8 mouse cellular contexts compared by ENCODE assay signal in the genomic region with DNA sequence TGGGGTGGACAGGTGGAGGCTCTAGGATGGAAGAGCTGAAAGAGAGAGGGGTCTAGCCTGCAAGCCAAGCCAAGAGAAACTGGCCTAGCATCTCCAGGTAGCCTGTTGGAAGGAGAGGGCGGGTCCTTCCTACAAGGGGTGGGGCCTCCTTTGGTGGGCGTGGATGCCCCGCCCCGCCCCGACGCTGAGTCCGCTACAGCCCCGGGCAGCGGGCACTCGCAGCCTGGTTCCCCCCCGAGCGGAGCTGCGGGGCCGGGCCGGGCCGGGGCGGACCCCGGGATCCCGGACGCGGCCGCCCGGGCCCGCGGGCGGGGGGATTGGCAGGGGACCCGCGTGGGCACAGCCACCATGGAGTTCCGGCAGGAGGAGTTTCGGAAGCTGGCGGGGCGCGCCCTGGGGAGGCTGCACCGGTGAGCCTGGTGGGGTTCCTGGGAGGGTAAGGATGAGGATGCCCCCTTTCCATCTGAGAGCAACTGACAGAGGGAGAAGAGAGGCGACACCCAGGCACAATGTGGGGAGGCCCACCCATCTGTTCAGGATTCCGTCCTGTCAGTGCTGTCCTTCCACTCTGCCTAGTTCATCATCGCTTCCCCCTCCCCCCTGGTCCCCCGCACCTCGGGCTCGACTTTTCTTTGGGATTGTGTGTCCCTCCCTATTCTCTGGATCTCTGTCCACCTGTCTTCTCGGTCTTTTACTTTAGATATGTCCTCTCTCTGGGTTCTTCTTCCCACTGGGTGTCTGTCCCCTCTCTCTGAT. TPM values are rescaled to one million over a fixed set of nuclear protein-coding genes. Genes with fewer than 3 reads are reported as not detected.
DNase-seq lines count a peak whose midpoint lies in the region; ATAC-seq and TF ChIP-seq lines count a peak whose summit lies in the region.

Gene Slc17a7 (plus strand): TSS at position 215 of the 756 bp plus-strand sequence.

- WGBS in heart, embryonic 10.5 days = 2% methylated on average over 39 of the region's 41 CpGs
- WGBS in liver, embryonic 15.5 days (ENCODE audit: insufficient replicate concordance) = 4% methylated on average over 40 of the region's 41 CpGs
- WGBS in olfactory bulb, adult 2 months = 2% methylated on average over 41 of the region's 41 CpGs

- DNase-seq in heart, adult 11 months = peak; percentile 94
- DNase-seq in heart, adult 9 months (ENCODE audit: low spot score in 2 of 2) = no peak
- DNase-seq in cerebellum, adult 9-10 months = peak; percentile 87
- DNase-seq in heart, embryonic 10.5 days (ENCODE audit: low spot score) = no peak
- DNase-seq in kidney, postnatal 10 days = peak; percentile 59
- no peak for DNase-seq in gastrocnemius, adult 18-20 months (ENCODE audit: low spot score)

- peaks cover 21% of the 10 kb centered on the region for H3K36me3 ChIP-seq in heart, embryonic 10.5 days
- H3K36me3 ChIP-seq in liver, embryonic 15.5 days (replicated peaks) = no peaks in the 10 kb centered on the region; the same call in 1 of the 2 replicates

- H3K4me3 ChIP-seq in heart, embryonic 10.5 days = peak within 1 kb of the TSS; percentile 61
- H3K4me3 ChIP-seq in liver, embryonic 15.5 days (replicated peaks) = peak within 1 kb of the TSS; percentile 51
- H3K4me3 ChIP-seq in olfactory bulb, adult 2 months (ENCODE audit: insufficient read depth, low read depth, low read length) = peak within 1 kb of the TSS; percentile 28

- no peak within 1 kb of the TSS for H3K9ac ChIP-seq in liver, embryonic 15.5 days

- peak within 1 kb of the TSS; percentile 69; the same call in 1 of the 2 replicates for H3K27ac ChIP-seq in heart, embryonic 10.5 days
- H3K27ac ChIP-seq in liver, embryonic 15.5 days (replicated peaks) = no peak within 1 kb of the TSS
- no peak within 1 kb of the TSS for H3K27ac ChIP-seq in olfactory bulb, adult 2 months (ENCODE audit: insufficient read depth, low read depth, low read length)

- no peak for TF ChIP-seq CTCF in olfactory bulb, adult 2 months (IDR thresholded peaks at IDR 0.05; ENCODE audit: insufficient read depth, low read depth, low read length)

- H3K4me1 ChIP-seq in heart, embryonic 10.5 days = peaks cover 41% of the 10 kb centered on the region
- H3K4me1 ChIP-seq in liver, embryonic 15.5 days (replicated peaks) = peaks cover 21% of the 10 kb centered on the region
- peaks cover 12% of the 10 kb centered on the region for H3K4me1 ChIP-seq in olfactory bulb, adult 2 months (ENCODE audit: control insufficient read depth, insufficient read depth, low read length)

- ATAC-seq in liver, embryonic 15.5 days (ENCODE audit: insufficient read depth) = peak; percentile 27; the same call in 1 of the 2 replicates

- H3K9me3 ChIP-seq in heart, embryonic 10.5 days = peaks cover 3% of the 10 kb centered on the region
- no peaks in the 10 kb centered on the region for H3K9me3 ChIP-seq in liver, embryonic 15.5 days (replicated peaks)

- H3K27me3 ChIP-seq in heart, embryonic 10.5 days (ENCODE audit: insufficient read depth, poor library complexity, severe bottlenecking) = peaks cover 66% of the 10 kb centered on the region
- peaks cover 68% of the 10 kb centered on the region for H3K27me3 ChIP-seq in liver, embryonic 15.5 days

- H3K4me2 ChIP-seq in liver, embryonic 15.5 days = peak within 1 kb of the TSS; percentile 75

- TF ChIP-seq POLR2A in olfactory bulb, adult 2 months (IDR thresholded peaks at IDR 0.05; ENCODE audit: insufficient read depth, low read depth, low read length) = no peak

RNA-seq across cellular contexts. Expression of gene Slc17a7, which starts in this region (rescaled TPM):
- polyA plus RNA-seq in heart, embryonic 10.5 days (2016; fragmentation: Nextera tagmentation; extraction: Ambion mirVana) = 0.76 and 1.4 TPM in 2 replicates
- polyA plus RNA-seq in liver, embryonic 15.5 days (2015; fragmentation: Nextera tagmentation; extraction: Ambion mirVana) = not detected in 2 replicates
- polyA plus RNA-seq in olfactory bulb, adult 2 months (2012; ENCODE audit: insufficient read depth, insufficient read length, low replicate concordance, missing spikeins) = not detected in 2 replicates
- under 1 TPM; 0.14 to 0.17 TPM for total RNA-seq in gastrocnemius, adult 18-20 months (2021)

Comparison
In these comparisons a context has a peak if more than half of its experiments do, and no peak if none do; other contexts are left out.
1. RNA of gene Slc17a7 (polyA plus RNA-seq): not detected in olfactory bulb, adult 2 months; 0.76 to 1.4 TPM in heart, embryonic 10.5 days and not detected in liver, embryonic 15.5 days; every median in the first group is over 10 times any median in the second.
2. DNase-seq: peak in heart, adult 11 months (single experiment), cerebellum, adult 9-10 months (single experiment) and kidney, postnatal 10 days (single experiment); none in heart, adult 9 months (0 of 2), heart, embryonic 10.5 days (single experiment) and gastrocnemius, adult 18-20 months (single experiment).
3. Peak in ATAC-seq, H3K4me3 ChIP-seq and H3K4me2 ChIP-seq in liver, embryonic 15.5 days; RNA of the gene not detected or under 1 TPM.
4. Peak in every context shown above with its lines, with median percentiles within 50 percentile points of each other: H3K4me3 ChIP-seq.